Mouse (Mus musculus) layer of hippocampus, adult 8-10 months (tissue): Measurements from ENCODE around the gene Tdrd1. TPM values are rescaled to one million over a fixed set of nuclear protein-coding genes. Genes with fewer than 3 reads are reported as not detected.
"Not testable (repeated sequence)": the region's sequence is repeated elsewhere in the genome, so short reads cannot be mapped to it uniquely, and the experiment has no call there.

Experiments
- DNase-seq, 2 experiments: peaks; one replicate each; pipeline ENCODE4 v3.0.0; 2022; ENCODE audit warnings: low spot score in 2 of 2
- total RNA-seq, 4 experiments: library from RNA; stranded (reverse); gene quantifications; 2 replicates each; pipeline ENCODE4 v1.2.4; 2022

The Tdrd1 gene
- under 1 TPM; 0.37 to 0.65 (median 0.42) TPM for total RNA-seq

DNA sequence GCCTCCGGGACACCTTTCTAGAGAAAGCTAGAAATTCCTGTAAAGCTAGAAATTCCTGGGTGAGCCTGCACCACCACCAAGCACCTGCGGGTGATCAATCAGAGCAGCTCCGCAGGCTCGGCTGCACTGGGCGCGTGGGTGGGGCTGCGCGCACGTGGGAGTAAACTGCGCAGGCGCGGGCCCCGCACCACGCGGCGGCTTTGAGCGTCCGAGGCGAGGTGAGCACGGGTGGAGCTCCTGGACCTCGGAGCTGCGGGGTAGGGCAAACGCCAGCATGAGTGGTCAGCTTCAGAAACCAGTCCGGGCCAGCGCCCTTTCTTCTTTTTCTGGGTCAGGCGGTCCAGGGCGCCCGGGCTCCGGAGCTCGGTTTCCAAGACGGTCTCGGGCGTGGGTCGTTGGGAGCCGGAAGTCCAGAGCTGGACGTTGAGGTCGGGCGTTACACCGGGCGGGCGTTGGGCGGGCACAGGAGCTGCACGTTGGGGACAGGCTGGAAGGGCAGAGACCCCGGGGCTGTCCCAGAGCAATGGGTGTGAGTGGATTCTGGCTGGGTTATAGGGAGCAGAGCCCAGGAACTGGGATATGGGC, at the start of gene Tdrd1:
Gene Tdrd1 (plus strand): TSS at position 163 of the 585 bp plus-strand sequence.
- no peak for DNase-seq

DNA sequence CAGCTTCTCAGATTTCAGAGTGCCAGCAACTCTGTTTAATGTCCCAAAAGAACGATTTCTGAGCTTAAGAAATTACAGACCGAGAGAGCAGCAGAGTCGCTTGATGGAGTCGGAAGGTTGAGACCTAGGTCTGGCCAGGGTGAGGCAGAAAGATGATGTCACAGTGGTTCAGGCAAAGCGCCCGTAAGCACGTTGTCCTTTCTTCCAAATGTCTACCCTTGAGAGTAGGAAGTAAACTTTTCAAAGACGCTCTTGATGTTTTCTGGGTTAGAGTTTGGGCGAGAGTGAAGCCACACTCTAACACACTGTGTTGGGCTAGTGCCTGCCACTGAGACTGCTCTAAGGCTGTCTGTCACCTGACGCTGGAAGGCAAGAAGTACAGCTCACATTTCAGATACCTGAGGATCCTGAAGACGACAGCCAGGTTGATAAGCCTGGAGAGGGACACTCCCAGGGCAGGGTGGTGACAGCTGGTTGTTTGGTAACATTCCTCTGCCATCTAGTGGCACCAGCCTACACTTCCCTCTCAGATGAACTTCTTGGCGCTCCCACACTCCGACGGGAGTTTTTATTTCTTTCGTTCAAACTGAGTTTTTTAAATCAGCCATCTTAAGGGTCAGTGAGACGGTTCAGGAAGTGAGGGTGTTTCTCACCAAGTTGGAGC, 49.2 kb upstream of the Tdrd1 start:
- peak in 1 of 2 experiments; percentile 37 for DNase-seq

- DNase-seq: not testable (repeated sequence)
Measured at GRCm38 (mm10) chr19:56778532-56778931, 47.5 kb upstream of the Tdrd1 start.

GRCm38 (mm10) chr19:56787911-56788310, 38.1 kb upstream of the Tdrd1 start:
- no peak for DNase-seq

DNA sequence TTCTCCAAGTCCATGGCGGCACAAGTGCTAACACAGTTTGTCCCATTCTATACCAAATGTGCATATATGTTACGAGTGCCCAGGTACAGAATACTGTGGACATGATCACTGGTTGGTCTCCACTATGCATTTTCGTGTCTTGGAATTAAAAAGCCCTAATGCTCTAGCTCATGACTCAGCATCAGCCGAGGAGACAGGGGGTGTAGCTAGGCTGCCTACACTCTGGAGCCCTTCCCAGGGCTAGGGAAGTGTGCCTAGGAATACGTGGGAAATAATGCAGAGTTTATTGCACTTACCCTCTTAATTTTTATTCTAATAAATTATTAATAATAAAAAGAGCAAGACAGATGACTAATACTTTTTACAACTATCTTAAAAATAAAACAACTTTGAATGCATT, 37.1 kb upstream of the Tdrd1 start:
- DNase-seq: no peak

GRCm38 (mm10) chr19:56797376-56797775, 28.6 kb upstream of the Tdrd1 start:
- DNase-seq: no peak

DNA sequence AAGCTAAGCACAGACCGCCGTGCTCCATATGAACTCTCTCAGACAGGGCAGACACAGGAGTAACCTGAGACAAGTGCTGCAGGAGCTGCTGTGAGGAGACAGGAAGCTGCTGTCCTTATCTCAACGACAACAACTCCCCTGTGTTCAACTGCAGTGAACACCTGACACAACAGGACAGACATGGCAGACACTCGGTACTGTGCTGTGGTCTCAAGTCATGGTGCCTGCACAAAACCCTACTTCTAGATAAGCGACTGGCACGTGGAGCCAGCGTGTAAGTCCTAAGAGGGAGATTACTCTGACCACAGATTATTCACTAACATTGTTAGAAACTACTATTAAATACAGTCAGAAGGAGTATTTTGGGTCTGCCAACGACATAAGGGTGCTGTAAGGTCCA, 25.8 kb upstream of the Tdrd1 start:
- DNase-seq: no peak

DNA sequence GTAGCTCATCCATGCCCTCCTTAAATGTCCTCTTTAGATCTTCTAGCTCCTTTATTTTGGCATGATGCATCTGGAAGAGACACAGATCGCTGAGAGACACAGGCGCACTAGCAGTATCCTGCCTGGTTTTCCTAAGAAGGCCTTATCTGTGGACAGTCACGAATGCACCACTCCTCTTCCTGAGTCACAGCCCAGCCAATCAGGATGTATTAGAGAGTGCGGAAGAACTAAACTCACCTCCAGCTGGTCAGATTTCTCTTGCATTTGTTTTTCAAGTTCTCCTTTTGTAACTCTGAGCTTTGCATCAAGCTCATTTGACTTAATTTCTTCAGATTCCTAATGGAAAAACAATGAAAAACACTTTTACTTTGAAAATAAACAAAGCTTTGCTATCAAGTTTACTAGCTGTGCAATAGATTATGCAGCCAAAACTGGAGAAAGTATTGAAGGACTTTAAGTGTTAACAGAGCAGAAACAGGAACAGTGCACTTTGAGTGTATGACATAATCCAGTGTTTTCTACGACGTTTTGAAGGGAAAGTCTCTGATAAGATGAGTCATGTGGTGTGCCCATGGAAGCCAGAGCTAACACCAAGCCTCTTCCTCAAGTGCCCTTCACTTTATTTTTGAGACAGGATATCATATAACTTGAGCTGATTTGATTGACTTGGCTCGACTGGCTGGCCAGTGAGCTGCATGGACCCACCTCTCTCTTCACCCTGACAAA, 24.9 kb upstream of the Tdrd1 start:
- DNase-seq: no peak

DNA sequence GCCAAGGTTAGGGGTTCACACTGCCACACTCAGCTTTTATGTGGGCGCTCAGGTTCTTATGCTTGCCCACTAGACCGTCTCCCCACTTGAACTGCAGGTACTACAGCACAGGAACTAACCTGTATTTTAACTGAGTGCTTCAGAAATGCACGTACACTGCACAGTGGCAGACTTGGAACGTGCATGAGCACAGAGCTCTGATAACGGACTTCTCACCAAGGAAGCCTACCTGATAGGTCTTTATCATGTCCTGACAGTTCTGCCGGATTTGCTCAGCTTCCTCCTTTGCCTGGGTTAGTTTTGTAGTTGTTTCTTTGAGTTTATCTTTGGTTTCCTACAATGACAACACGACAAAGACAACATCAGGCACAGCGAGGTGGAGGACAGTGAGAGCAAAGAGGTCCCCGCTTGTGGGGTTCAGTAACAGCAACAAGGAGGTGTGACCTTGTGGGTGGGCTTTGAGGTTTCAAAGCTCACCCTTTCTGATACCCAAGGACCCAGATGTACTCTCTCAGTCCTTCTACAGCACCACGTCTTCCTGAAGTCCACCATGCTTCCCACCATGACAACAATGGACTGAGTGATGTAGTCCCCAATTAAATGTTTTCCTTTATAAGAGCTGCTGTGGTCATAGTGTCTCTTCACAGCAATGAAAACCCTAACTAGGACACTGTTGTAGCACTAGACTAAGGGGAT, 24.2 kb upstream of the Tdrd1 start:
- no peak for DNase-seq

DNA sequence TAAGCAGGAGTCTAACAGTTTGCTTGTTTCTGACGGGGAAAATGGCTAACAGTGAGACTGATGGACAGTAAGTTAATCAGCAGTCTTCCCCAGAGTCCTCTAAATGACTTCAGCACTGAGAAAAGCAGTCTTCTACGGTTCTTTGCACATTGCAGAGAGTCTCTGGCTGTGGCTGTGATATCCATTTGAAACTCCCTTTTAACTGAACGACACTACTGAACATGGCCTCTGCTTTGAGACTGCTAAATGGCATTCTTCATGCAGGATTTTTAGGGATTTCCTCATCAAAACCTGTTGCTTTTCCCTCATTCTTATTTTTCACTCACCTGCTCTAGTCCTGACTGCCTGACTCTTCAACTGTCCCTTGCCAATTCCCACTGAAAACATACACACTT, 23.7 kb upstream of the Tdrd1 start:
- DNase-seq: no peak

- no peak for DNase-seq
Measured at GRCm38 (mm10) chr19:56805366-56805765, 20.6 kb upstream of the Tdrd1 start.

- no peak for DNase-seq
Measured at GRCm38 (mm10) chr19:56807122-56807521, 18.9 kb upstream of the Tdrd1 start.

GRCm38 (mm10) chr19:56808771-56809170, 17.2 kb upstream of the Tdrd1 start:
- no peak for DNase-seq

GRCm38 (mm10) chr19:56810641-56811146, 15.3 kb upstream of the Tdrd1 start:
- no peak for DNase-seq

DNA sequence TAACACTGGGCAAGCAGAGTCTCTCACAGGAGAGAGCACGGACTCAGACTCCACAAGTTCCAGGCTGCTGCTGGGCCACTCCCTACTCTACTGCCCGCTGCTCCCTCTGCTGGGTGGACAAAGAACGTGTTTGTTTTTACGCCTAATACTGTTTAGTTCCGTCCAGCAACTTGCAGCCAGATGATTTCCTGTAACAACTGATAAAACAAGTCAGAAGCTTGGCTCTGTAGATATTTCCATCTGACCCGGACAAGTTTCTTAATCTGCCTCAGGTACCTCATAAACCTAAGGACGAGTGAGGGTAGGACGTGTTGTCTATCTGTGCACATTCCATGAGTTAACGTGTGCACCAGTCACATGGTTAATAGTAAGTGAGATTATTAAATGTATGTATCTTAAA, 14.4 kb upstream of the Tdrd1 start:
- peak in 1 of 2 experiments; percentile 28 for DNase-seq

GRCm38 (mm10) chr19:56813360-56813759, 12.6 kb upstream of the Tdrd1 start:
- no peak for DNase-seq

DNA sequence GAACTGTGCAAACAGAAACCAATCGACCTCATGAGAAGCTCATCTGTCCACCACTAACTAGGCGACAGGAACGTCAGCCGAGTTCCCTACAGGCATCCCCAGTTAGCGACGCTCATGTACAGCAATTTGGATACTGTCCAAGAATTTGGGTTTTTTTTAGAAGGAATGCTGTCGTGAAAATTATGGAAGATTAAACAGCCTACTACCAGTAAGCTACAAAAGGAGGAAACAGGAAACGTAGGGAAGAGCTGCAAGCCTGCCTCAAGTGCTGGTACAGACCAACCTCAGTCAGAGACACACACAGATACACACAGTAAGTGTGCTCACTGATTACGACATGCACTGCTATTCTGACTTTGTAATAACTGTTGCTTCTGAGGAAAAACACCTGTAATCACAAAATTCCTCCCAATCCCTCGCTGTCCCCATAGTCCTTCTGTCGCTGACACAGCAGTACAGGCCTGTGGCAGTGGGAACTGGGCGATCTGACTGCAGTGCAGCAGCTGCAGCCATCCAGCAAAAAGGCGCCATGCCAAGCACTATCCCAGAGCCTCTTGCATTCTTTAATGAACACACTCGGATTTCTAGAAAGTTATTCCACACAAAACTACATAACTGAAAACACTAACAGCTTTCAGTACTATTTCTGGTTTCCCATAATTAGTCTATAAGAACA, 8.0 kb upstream of the Tdrd1 start:
- DNase-seq: no peak

DNA sequence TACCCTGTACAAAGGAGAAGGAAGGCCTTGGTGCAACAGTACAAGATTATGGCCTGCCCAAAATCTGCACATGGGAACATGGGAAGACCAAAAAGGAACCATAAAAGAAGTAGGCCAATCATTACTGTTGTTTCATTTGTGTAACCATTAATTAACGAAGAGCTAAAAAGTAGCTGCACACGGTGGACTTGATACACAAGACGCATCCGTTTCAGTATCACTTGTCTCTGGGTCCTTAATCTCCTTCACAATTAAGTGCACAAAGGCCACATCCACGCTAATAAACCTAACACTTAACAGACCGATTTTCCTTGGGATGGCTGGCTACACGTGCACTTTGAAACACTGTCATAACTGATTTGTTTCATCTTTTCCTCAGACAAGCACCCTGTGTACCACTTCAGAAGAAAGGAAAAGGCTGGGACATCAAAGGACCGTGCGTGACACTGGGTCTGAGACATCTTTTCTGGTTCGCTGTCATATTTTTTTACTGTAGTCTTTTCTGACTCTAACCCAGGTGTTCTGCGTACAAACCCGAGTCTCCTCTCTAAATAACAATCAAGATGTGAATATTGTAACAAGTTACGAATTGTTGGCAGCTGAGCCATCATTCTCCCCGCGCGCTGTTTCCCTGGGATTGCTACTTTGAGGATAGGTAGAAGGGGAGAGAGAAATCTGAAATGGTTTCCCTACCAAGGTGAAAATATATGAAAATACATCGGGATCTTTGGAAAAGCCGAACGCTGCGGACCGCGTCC, 4.8 kb upstream of the Tdrd1 start:
- DNase-seq: no peak

DNA sequence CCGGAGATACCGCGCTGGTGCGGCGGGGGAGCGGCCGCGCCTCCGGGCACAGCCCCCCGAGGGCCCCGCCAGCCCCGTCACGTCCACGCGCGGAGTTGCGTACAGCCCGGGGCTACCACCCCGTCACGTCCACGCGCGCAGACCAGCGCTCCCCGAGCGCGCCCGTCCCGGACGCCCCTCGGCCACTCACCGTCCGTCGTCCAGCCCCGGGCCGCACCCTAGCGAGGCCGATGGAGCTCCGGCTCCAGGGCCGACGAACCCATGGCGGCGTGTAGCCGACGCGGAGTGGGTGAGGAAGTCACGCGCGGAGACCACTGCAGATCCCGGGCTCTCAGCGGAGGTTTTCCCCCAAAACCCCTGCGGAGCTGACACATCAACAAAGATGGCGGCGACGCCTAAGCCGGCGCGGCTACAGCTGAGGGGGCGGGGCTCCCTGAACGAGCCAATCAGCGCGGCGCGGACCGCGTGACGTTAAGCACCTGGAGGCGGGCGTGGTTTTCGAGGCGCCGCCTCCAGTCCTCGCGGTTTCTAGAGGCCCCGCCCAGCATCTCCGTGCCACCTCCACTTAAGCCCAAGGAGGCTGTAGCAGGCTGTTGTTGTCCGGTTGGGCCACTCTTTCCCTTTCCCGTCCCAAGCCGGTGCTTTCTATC, 4.1 kb upstream of the Tdrd1 start, which contains the start of gene Ccdc186:
Gene Ccdc186 (minus strand): TSS at position 393 of the 650 bp plus-strand sequence.
- DNase-seq: peak; percentile 92 to 96

- no peak for DNase-seq
Measured at GRCm38 (mm10) chr19:56822448-56822836, 3.6 kb upstream of the Tdrd1 start.
